Mouse (Mus musculus) thymus, adult 2 months (tissue): ENCODE data around the gene Afap1. TPM values are rescaled to one million over a fixed set of nuclear protein-coding genes. Genes with fewer than 3 reads are reported as not detected.

Experiments
- DNase-seq: peaks from one replicate; pipeline ENCODE4 v3.0.0; 2021
- H3K27ac ChIP-seq: fragments of 200-500 bp; 2 replicates; pipeline ENCODE4 v1.5.1; 2012; ENCODE audit warnings: low read length, control low read depth; ENCODE audit not compliant: control insufficient read depth, insufficient read depth
- H3K27me3 ChIP-seq: fragments of 200-500 bp; 2 replicates; pipeline ENCODE4 v1.6.1; 2012; ENCODE audit warnings: mild to moderate bottlenecking, low read length, moderate library complexity, mixed read lengths; ENCODE audit not compliant: control insufficient read depth, insufficient read depth
- H3K36me3 ChIP-seq: fragments of 200-500 bp; 2 replicates; pipeline ENCODE4 v1.6.1; 2012; ENCODE audit warnings: mild to moderate bottlenecking, low read length, moderate library complexity; ENCODE audit not compliant: control insufficient read depth, insufficient read depth
- H3K4me1 ChIP-seq: fragments of 200-500 bp; replicated peaks from 2 replicates; pipeline ENCODE4 v1.6.1; 2012; ENCODE audit warnings: low read length; ENCODE audit not compliant: control insufficient read depth, insufficient read depth
- H3K4me3 ChIP-seq: fragments of 200-500 bp; 2 replicates; pipeline ENCODE4 v1.5.1; 2012; ENCODE audit warnings: mild to moderate bottlenecking, low read length, control low read depth, moderate library complexity; ENCODE audit not compliant: control insufficient read depth, insufficient read depth
- CTCF ChIP-seq: fragments of 200-500 bp; IDR thresholded peaks from 2 replicates; pipeline ENCODE4 v1.5.1; 2012; ENCODE audit warnings: mild to moderate bottlenecking, control low read depth, low read length, moderate library complexity, borderline replicate concordance; ENCODE audit not compliant: control insufficient read depth, poor library complexity, insufficient read depth; ENCODE audit errors: extremely low read depth
- POLR2A ChIP-seq: fragments of 200-500 bp; IDR thresholded peaks from 2 replicates; pipeline ENCODE4 v1.6.1; 2012; ENCODE audit warnings: mild to moderate bottlenecking, low read length, control low read depth, moderate library complexity; ENCODE audit not compliant: control insufficient read depth, poor library complexity, insufficient read depth; ENCODE audit errors: extremely low read depth
- WGBS: fragments of 180-500 bp; shearing (Covaris S2); methylation state at CpG from one replicate; pipeline ENCODE4 v1.1.7; 2018; 5-methylcytosine and 5-hydroxymethylcytosine counted together
- polyA plus RNA-seq: library from polyadenylated mRNA; depleted of rRNA; stranded (reverse); fragments of >200 nt; gene quantifications from 2 replicates; pipeline ENCODE4 v1.2.3, GENCODE M21; 2012

Afap1 gene
- polyA plus RNA-seq, 1 experiment, result 17.2 TPM

GRCm38 (mm10) chr5:35870408-35871012, 22.6 kb upstream of the Afap1 start:
- Histone ChIP-seq H3K4me1 (peaks cover 5% of the 10 kb centered on the region; the same call in 1 of the 2 replicates), H3K27me3 (no peaks in the 10 kb centered on the region; the same call in 1 of the 2 replicates), H3K4me3 (no peak overlapping the region), H3K36me3 (no peaks in the 10 kb centered on the region), H3K27ac (no peak overlapping the region)
- peak; percentile 72 for DNase-seq
- WGBS, result 63% methylated on average over 8 of the region's 8 CpGs
- TF ChIP-seq CTCF (peak; percentile 73; the same call in 1 of the 2 replicates), POLR2A (no peak)

- Histone ChIP-seq H3K27me3 (no peaks in the 10 kb centered on the region), H3K36me3 (no peaks in the 10 kb centered on the region), H3K4me1 (peaks cover 14% of the 10 kb centered on the region), H3K27ac (no peak overlapping the region), H3K4me3 (no peak overlapping the region)
- DNase-seq, result no peak
- 75% methylated on average over 4 of the region's 4 CpGs for WGBS
- TF ChIP-seq POLR2A, result no peak
- no peak for TF ChIP-seq CTCF
These were observed 19.7 kb upstream of the Afap1 start for GRCm38 (mm10) chr5:35873382-35873781.

GRCm38 (mm10) chr5:35876236-35876635, 16.9 kb upstream of the Afap1 start:
- no peak overlapping the region for H3K27ac ChIP-seq
- WGBS, result 97% methylated on average over 5 of the region's 5 CpGs
- no peaks in the 10 kb centered on the region for H3K36me3 ChIP-seq
- no peaks in the 10 kb centered on the region for H3K27me3 ChIP-seq
- no peak overlapping the region for H3K4me3 ChIP-seq
- TF ChIP-seq POLR2A (no peak), CTCF (no peak)
- H3K4me1 ChIP-seq, result peaks cover 17% of the 10 kb centered on the region
- no peak for DNase-seq

GRCm38 (mm10) chr5:35879199-35879598, 13.9 kb upstream of the Afap1 start:
- Histone ChIP-seq H3K4me1 (peaks cover 11% of the 10 kb centered on the region), H3K36me3 (no peaks in the 10 kb centered on the region), H3K4me3 (no peak overlapping the region), H3K27ac (no peak overlapping the region), H3K27me3 (no peaks in the 10 kb centered on the region)
- no peak for TF ChIP-seq POLR2A
- TF ChIP-seq CTCF, result no peak
- DNase-seq, result no peak
- 98% methylated on average over 8 of the region's 8 CpGs for WGBS

- Histone ChIP-seq H3K27ac (no peak overlapping the region), H3K27me3 (no peaks in the 10 kb centered on the region), H3K4me1 (peaks cover 11% of the 10 kb centered on the region), H3K36me3 (no peaks in the 10 kb centered on the region), H3K4me3 (no peak overlapping the region)
- DNase-seq, result no peak
- no peak for TF ChIP-seq POLR2A
- TF ChIP-seq CTCF, result no peak
- WGBS, result 85% methylated on average over 9 of the region's 9 CpGs
These were observed 10.7 kb upstream of the Afap1 start for GRCm38 (mm10) chr5:35882391-35882790.

GRCm38 (mm10) chr5:35884262-35884661, 8.9 kb upstream of the Afap1 start:
- no peak overlapping the region for H3K4me3 ChIP-seq
- H3K27me3 ChIP-seq, result no peaks in the 10 kb centered on the region
- DNase-seq, result peak; percentile 36
- no peak overlapping the region for H3K27ac ChIP-seq
- H3K36me3 ChIP-seq, result no peaks in the 10 kb centered on the region
- TF ChIP-seq POLR2A (no peak), CTCF (peak; percentile 6; the same call in 1 of the 2 replicates)
- H3K4me1 ChIP-seq, result no peaks in the 10 kb centered on the region; the same call in 1 of the 2 replicates
- WGBS, result 55% methylated on average over 11 of the region's 11 CpGs
